Mouse (Mus musculus): ENCODE measurements around the gene Gm20481. TPM values are rescaled to one million over a fixed set of nuclear protein-coding genes. Genes with fewer than 3 reads are reported as not detected.

The Gm20481 gene
- total RNA-seq, 1 experiment from 2014 or later, result not detected

Other genes with a start within 250 kb of the Gm20481 start
- gene C4b, start 226.0 kb upstream of the Gm20481 start, total RNA-seq (2021), result 134 and 138 TPM in 2 replicates
- gene Cyp21a1, start 165.4 kb upstream of the Gm20481 start, total RNA-seq (2021), result 6,026 and 7,512 TPM in 2 replicates
- 45.1 and 45.5 TPM in 2 replicates for gene Stk19, start 133.0 kb upstream of the Gm20481 start, total RNA-seq (2021)
- gene Dxo, start 132.9 kb upstream of the Gm20481 start, total RNA-seq (2021), result 54.8 and 65.0 TPM in 2 replicates
- 69.2 and 79.3 TPM in 2 replicates for gene Skiv2l, start 119.7 kb upstream of the Gm20481 start, total RNA-seq (2021)
- 57.9 and 61.6 TPM in 2 replicates for gene Nelfe, start 119.5 kb upstream of the Gm20481 start, total RNA-seq (2021)
- 6.5 and 18.6 TPM in 2 replicates for gene Cfb, start 107.4 kb upstream of the Gm20481 start, total RNA-seq (2021)
- gene Zbtb12, start 90.4 kb upstream of the Gm20481 start, total RNA-seq (2021), result 15.0 and 22.5 TPM in 2 replicates
- not detected in 2 replicates for gene Gm20547, start 87.9 kb upstream of the Gm20481 start, total RNA-seq (2021)
- gene C2, start 71.6 kb upstream of the Gm20481 start, total RNA-seq (2021), result 71.7 and 86.4 TPM in 2 replicates
- 158 and 186 TPM in 2 replicates for gene Ehmt2, start 71.4 kb upstream of the Gm20481 start, total RNA-seq (2021)
- 1.7 and 2.4 TPM in 2 replicates for gene Slc44a4, start 55.4 kb upstream of the Gm20481 start, total RNA-seq (2021)
- gene Neu1, start 38.7 kb upstream of the Gm20481 start, total RNA-seq (2021), result 26.1 and 27.6 TPM in 2 replicates
- 29.0 and 79.3 TPM in 2 replicates for gene Hspa1b, start 10.7 kb upstream of the Gm20481 start, total RNA-seq (2021)
- 18.9 and 33.6 TPM in 2 replicates for gene Hspa1a, start 2.2 kb downstream of the Gm20481 start, total RNA-seq (2021)
- gene Hspa1l, start 2.8 kb downstream of the Gm20481 start, total RNA-seq (2021), result 0.27 TPM in 1 of 2 replicates, not detected in the other
- gene Lsm2, start 11.9 kb downstream of the Gm20481 start, total RNA-seq (2021), result 39.6 and 51.2 TPM in 2 replicates
- gene Vars, start 31.1 kb downstream of the Gm20481 start, total RNA-seq (2021), result 62.4 and 64.8 TPM in 2 replicates
- 0.57 and 0.97 TPM in 2 replicates for gene Vwa7, start 46.7 kb downstream of the Gm20481 start, total RNA-seq (2021)
- 0.61 TPM in 1 of 2 replicates, not detected in the other for gene Sapcd1, start 58.1 kb downstream of the Gm20481 start, total RNA-seq (2021)
- gene Msh5, start 76.8 kb downstream of the Gm20481 start, total RNA-seq (2021), result 1.3 and 1.6 TPM in 2 replicates
- 79.7 and 90.5 TPM in 2 replicates for gene Clic1, start 80.1 kb downstream of the Gm20481 start, total RNA-seq (2021)
- 14.2 and 17.8 TPM in 2 replicates for gene Ddah2, start 89.1 kb downstream of the Gm20481 start, total RNA-seq (2021)
- gene Ly6g6c, start 95.5 kb downstream of the Gm20481 start, total RNA-seq (2021), result not detected in 2 replicates
- 0.24 TPM in 1 of 2 replicates, not detected in the other for gene Mpig6b, start 96.3 kb downstream of the Gm20481 start, total RNA-seq (2021)
- gene Ly6g6e, start 107.0 kb downstream of the Gm20481 start, total RNA-seq (2021), result not detected in 2 replicates
- gene Ly6g6d, start 108.2 kb downstream of the Gm20481 start, total RNA-seq (2021), result 1.5 and 2.0 TPM in 2 replicates
- not detected in 2 replicates for gene Ly6g6f, start 115.7 kb downstream of the Gm20481 start, total RNA-seq (2021)
- gene Abhd16a, start 119.4 kb downstream of the Gm20481 start, total RNA-seq (2021), result 67.1 and 84.9 TPM in 2 replicates
- not detected in 2 replicates for gene Ly6g5c, start 138.4 kb downstream of the Gm20481 start, total RNA-seq (2021)
- 0.30 and 0.81 TPM in 2 replicates for gene Ly6g5b, start 145.5 kb downstream of the Gm20481 start, total RNA-seq (2021)
- gene Gpank1, start 151.5 kb downstream of the Gm20481 start, total RNA-seq (2021), result 19.0 and 19.4 TPM in 2 replicates
- gene Csnk2b, start 152.1 kb downstream of the Gm20481 start, total RNA-seq (2021), result 201 and 272 TPM in 2 replicates
- gene D17H6S53E, start 156.5 kb downstream of the Gm20481 start, total RNA-seq (2021), result 23.0 and 29.7 TPM in 2 replicates
- 2.9 TPM in 1 of 2 replicates, not detected in the other for gene Apom, start 162.1 kb downstream of the Gm20481 start, total RNA-seq (2021)
- gene Bag6, start 165.3 kb downstream of the Gm20481 start, total RNA-seq (2021), result 403 and 461 TPM in 2 replicates
- 268 and 310 TPM in 2 replicates for gene Prrc2a, start 195.0 kb downstream of the Gm20481 start, total RNA-seq (2021)
- 2.3 and 3.0 TPM in 2 replicates for gene Aif1, start 206.2 kb downstream of the Gm20481 start, total RNA-seq (2021)
- 5.2 TPM in 1 of 2 replicates, not detected in the other for gene Lst1, start 218.5 kb downstream of the Gm20481 start, total RNA-seq (2021)
- 2.8 and 8.5 TPM in 2 replicates for gene Ltb, start 224.5 kb downstream of the Gm20481 start, total RNA-seq (2021)
- gene Tnf, start 232.1 kb downstream of the Gm20481 start, total RNA-seq (2021), result 0.58 and 0.76 TPM in 2 replicates
- 0.30 TPM in 1 of 2 replicates, not detected in the other for gene Lta, start 235.4 kb downstream of the Gm20481 start, total RNA-seq (2021)

Data from adrenal gland, postnatal 25 days (tissue).